Mouse (Mus musculus): ENCODE measurements around the gene Xpot.

The Xpot gene

GRCm38 (mm10) chr10:121626186-121626882, at the start of gene Xpot:
Xpot (minus strand) TSS chr10:121626332.
- peak; percentile 98 for DNase-seq

GRCm38 (mm10) chr10:121669103-121669502, 43.0 kb upstream of the Xpot start:
- DNase-seq: no peak

GRCm38 (mm10) chr10:121665631-121666145, 39.6 kb upstream of the Xpot start:
- no peak for DNase-seq

GRCm38 (mm10) chr10:121663599-121663998, 37.5 kb upstream of the Xpot start:
- DNase-seq: no peak

DNA sequence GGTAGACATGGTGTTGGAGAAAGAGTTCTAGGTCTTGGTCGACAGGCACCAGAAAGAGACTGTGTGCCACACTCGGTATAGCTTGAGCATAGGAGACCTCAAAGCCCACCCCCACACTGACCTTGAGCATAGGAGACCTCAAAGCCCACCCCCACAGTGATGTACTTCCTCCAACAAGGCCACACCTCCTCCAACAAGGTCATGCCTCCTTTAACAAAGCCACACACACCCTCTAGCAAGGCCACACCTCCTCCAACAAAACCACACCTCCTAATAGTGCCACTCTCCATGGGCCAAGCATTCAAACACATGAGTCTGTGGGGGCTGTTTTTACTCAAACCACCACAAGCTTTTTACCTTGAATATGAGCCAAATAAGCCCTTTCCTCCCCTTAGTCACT, 36.6 kb upstream of the Xpot start:
- DNase-seq: no peak

DNA sequence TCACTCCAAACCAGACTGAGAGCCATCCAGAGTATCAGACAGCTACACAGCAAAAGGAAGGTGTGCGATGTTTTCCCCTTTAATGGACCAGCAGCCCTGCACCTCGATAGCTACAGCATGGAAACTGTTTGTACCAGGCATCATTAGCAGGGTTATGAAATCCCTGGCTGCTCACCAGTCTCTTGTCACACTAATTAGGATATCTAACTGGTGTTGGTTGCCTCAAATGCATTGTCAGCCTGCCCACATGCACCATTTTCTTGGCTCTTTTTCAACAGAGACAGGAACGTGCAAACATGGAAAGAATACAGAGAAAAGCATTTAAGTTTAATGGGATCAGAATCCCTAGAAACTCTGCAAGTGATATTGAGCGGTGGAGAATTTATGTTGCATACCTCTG, 29.8 kb upstream of the Xpot start:
- no peak for DNase-seq

DNA sequence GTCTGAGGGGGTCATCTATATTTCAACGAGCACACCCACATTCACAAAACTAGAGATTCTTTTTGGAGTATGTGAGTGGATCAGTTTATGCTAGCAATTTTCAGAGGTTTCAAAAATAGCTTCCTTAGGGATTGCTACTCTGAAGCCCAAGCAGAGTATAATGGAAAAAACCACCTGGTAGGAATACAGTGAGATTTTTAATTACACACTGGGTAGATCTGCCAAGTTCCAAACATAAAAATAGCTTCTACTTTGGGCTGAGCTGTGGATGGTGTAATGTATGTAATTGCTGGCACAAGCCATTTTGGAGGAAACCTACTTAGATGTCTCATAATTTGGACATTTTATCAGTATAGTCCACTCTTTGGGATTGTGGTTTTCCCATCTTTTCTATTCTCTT, 26.9 kb upstream of the Xpot start:
- no peak for DNase-seq

- DNase-seq: no peak
Observed at GRCm38 (mm10) chr10:121646294-121646693, 20.2 kb upstream of the Xpot start.

- DNase-seq: no peak
Observed at GRCm38 (mm10) chr10:121642054-121642947, 16.2 kb upstream of the Xpot start.

- DNase-seq: no peak
Observed at GRCm38 (mm10) chr10:121641272-121642053, 15.3 kb upstream of the Xpot start, which contains the start of gene D930020B18Rik. D930020B18Rik (plus strand) TSS chr10:121641588.

GRCm38 (mm10) chr10:121640944-121641271, 14.8 kb upstream of the Xpot start:
- no peak for DNase-seq

DNA sequence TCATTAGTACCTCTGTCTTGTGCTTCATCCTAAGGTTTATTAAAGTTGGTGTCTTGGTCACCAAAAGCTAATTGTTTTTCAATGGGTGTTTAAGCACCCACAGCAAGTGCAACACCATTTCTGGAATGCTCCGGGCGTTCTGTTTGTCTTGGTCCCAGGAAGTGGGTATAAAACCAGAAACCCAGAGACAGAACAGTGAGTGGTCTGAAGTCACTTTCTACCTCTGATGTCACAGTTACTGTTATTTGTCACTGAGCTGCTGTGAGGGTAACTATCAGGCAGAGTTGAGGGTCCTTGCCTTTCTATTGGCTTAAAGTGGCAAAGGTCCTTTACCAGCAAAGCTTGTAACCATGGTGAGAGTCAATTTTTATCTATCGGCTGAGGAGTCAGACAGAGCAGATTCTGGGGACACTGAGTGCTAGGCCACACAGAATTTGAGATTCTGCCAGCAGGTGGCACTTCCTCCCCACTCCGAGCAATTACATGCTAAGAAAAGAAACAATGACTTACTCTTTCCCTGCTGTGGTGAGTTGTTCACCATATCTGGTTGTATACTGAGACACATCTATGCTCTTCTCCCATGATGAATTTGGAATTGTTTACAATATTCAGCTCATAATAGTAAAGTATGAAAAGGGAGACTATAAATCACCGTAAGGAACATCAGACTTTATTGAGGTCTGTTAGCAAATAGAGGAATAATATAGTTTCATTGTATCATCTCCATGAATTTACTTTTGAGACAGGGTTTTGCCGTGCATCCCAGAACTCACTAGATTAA, 14.2 kb upstream of the Xpot start:
- DNase-seq: no peak

DNA sequence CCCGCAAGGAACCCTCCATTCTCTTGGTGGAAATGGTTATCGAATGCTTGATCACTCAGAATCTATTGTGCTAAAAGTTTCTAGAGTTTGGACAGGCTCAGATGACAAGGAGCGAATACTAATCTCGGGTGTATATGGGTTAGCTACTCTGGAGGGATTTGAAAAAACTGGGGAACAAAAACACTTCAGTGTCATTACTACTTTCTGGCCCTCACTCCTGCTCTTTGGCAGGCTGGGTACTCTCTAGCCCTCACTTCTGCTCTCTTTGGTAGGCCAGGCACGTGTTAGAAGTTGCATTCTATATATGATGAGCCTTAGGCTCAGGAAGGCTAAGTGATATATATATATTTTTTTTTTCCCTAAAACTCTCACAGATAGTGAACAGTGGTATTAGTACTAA, 13.4 kb upstream of the Xpot start:
- no peak for DNase-seq

DNA sequence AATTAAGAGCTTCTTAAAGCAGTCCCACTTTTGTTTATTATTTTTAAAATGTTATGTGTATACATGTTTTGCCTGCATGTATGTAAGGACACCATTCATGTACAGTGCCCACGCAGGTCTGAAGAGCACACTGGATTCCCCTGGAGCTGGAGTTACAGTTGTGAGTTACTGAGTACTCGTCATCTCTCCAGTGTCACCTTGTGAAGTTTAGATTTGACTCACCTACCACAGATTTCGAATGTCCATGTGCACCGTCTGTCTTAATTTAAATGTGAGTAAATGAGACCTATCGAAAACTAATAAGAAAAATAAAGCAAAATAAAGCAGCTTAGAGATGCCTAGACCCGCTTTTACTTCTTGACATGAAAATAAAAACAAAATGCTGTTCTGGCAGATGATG, 10.1 kb upstream of the Xpot start:
- no peak for DNase-seq

GRCm38 (mm10) chr10:121634159-121634558, 8.0 kb upstream of the Xpot start:
- no peak for DNase-seq

DNA sequence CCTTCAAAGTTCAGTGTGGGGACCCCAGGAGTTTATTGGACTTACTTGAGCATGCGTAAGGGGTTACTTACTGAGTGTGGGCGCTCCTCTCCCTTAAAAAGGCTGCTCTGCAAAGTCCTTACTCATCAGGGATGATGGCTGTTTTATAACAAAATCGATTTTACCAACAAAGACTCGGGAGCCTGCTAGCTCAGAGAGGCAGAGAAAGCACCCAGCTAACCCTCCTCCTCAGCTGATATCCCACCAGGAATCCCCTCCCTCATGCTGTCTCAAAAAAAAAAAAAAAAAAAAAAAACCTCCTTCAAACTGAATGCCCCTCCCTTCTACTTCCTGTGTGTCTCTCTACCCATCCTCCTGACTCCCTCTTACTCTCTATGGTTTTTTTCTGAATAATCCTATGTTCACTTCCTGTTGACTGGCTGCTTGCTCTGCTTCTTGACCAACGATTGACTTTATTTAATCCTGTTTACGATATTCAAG, 2.5 kb upstream of the Xpot start:
- no peak for DNase-seq

DNA sequence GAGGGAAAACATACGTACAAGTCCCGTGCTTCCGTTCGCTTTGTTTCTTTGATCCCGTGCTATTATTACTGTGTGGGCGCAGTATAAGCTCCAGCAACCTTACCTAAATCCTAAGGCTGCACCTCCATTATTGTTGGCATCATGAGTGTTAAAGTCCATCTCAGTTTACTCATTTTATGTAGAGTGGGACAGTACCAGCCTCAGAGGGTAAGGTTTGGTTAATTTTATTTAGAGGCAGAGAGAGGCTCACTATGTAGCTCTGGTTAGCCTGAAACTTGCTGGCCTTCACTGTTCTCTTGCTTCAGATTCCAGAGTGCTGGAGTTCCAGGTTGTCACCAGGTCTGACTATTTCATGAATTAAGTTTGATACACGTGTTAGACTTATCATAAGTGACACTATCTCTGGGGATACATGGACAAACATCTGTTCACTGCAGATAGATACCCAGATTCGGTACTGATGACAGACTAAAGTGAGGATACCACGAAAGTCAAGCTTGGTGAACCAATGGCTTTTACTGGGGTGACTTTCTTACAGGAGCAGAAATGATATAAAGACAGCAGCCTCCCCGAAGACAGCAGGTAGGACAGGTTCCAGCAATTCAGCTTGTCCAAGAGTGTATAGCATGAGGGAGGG, 1.2 kb upstream of the Xpot start:
- no peak for DNase-seq

DNA sequence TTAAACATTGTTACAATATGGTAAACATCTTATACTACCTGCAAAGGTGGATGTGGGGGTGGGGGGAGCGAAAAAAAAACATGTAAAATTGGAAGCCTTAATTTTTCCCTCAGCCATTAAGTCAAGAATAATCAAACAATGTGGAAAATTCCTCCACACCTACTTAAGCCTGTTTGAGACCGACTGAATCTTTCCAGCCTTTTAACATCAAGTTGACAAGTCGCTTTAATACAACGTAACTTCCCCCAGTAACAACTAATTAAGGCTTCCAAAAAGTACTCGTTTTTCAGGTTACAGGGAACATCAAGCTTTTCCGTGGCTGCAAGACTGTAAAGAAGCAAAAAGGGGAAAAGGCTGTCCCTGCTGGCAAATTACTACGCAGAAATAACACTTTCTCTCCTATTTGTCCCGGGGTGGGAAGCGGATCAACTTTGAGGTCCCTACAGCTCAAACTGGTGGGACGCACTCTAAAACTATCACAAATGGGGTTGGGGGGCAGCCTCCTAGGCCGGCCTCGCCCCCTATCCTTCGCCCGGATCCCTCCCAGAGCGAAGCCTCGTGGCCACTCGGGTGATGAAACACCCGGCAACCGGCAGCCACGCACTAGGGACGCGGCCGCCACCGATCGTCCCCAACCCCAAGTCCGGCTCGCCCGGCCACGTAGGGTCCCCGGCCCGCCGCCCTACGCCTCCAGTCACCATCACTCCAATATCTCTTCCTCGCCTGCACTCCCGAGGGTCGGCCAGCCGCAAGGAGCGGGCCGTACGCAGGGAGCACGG, 536 bp downstream of the Xpot start:
- DNase-seq: no peak

- DNase-seq: no peak
Observed at GRCm38 (mm10) chr10:121625006-121625405, 1.1 kb downstream of the Xpot start.

DNA sequence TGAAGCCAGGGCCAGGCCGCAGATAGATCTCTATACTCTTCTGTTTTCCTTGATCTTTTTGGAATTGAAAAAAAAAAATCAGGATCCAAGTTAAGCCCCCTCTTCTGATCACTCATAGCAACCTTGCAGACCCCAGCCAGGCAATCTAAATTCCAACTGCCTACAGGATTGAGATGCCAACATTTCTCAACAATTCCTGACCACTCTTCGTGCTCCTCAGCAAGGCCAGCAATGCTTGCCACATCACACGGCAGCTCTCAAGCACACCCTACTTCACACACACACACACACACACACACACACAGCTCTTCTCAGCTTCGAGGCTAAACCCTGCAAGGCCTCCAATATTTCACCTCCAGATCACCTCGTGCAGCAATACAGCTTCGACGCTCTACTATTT, 2.5 kb downstream of the Xpot start:
- no peak for DNase-seq

DNA sequence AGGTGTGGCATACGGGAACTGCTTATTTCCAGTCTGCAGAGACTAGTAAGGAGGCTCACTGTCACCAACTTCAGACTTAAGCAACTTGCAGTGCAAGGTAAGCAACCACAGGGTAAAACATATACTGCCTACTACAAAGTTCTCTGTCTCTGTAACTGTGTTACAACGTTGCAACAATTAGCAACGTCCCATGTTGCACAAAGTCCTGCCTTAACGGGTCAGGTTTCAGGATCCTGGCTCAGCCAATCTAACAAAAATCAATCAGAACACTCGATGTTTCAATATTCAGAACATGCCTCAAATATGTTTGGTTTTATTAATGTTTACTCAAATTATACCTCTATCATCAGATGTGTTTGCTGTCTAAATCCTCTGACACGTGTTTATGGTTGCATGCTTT, 3.7 kb downstream of the Xpot start:
- no peak for DNase-seq
